Mouse (Mus musculus) small intestine, adult 2 months (tissue): ENCODE measurements around the gene Rbms3.

Source experiments
- CTCF ChIP-seq: fragments of 200-500 bp; IDR thresholded peaks from 2 replicates; pipeline ENCODE4 v1.5.1; 2012; ENCODE audit warnings: low read depth, mild to moderate bottlenecking, control low read depth, inconsistent platforms, low read length, moderate library complexity, mixed read lengths; ENCODE audit not compliant: insufficient replicate concordance, insufficient read length; ENCODE audit errors: extremely low read depth
- POLR2A ChIP-seq: fragments of 200-500 bp; IDR thresholded peaks from 2 replicates; pipeline ENCODE4 v1.6.1; 2012; ENCODE audit warnings: low read depth, mild to moderate bottlenecking, control low read depth, inconsistent platforms, low read length, moderate library complexity

DNA sequence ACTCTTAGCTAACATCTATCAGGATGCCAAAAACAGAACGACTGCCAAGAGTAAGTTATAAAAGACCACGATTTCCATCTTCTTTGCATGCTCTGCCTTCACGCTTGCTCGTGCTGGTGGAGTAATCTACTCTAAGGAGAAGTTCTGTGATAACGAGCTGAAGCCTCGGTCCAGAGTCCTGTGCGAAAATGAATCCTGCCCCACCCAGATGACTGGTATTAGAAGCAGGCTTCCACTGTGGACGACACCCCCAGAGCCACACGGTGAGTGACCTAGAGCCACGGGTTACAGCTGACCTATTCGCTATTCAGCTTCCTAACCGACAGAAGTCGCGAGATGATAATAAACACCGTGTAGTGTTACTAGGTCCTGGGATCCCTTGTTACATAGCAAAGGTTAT lies 730.3 kb downstream of the Rbms3 start:
- TF ChIP-seq CTCF (no peak), POLR2A (no peak)
